Mouse (Mus musculus) liver, adult 2 months (tissue): ENCODE data around the gene Fbxw7.

Experiments
- CTCF ChIP-seq: fragments of 200-500 bp; IDR thresholded peaks from 2 replicates; pipeline ENCODE4 v1.5.1; 2011; ENCODE audit warnings: low read depth, low read length, control low read depth
- POLR2A ChIP-seq: fragments of 200-500 bp; IDR thresholded peaks from 2 replicates; pipeline ENCODE4 v1.6.1; 2011; ENCODE audit warnings: low read length, control low read depth; ENCODE audit not compliant: insufficient read depth; ENCODE audit errors: extremely low read depth

DNA sequence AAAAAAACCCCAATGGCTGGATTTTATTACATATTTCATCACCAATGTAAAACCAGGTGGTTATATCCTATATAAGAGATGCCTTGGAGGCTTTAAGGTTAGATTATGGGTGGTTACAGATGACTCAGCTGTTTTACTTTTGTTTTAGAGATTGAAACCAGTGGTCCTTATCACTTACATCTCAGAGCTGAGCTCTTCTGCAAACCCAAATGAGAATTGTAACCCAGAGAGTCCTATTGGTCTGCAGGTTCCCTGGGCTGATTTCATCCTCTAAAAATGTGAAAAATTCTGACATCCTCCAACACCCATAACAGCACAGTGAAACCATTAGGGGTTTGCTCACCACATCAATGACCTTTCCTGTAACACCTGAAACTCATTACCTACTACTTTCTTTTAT is 6.2 kb upstream of the Fbxw7 start:
- no peak for TF ChIP-seq CTCF
- no peak for TF ChIP-seq POLR2A
